Mouse (Mus musculus) midbrain, embryonic 16.5 days (tissue): Measurements from ENCODE around the gene Cnn2. TPM values are rescaled to one million over a fixed set of nuclear protein-coding genes. Genes with fewer than 3 reads are reported as not detected.

ENCODE experiments used
- ATAC-seq: fragments of 200-750 bp; cut with Nextera tagmentation; 2 replicates; pipeline ENCODE4 v1.8.0; 2017; ENCODE audit warnings: moderate TSS enrichment
- H3K27ac ChIP-seq: fragments of 300-500 bp; sonication (generic); 2 replicates; pipeline ENCODE4 v1.5.1; 2014; ENCODE audit warnings: mild to moderate bottlenecking, low read length, mixed read lengths
- H3K27me3 ChIP-seq: fragments of 300-500 bp; sonication (generic); 2 replicates; pipeline ENCODE4 v1.6.1; 2014; ENCODE audit warnings: low read depth, low read length, mixed read lengths; ENCODE audit not compliant: control insufficient read depth, insufficient read depth
- H3K36me3 ChIP-seq: fragments of 300-500 bp; sonication (generic); 2 replicates; pipeline ENCODE4 v1.6.1; 2014; ENCODE audit warnings: mild to moderate bottlenecking, low read length, moderate library complexity, mixed read lengths; ENCODE audit not compliant: control insufficient read depth, insufficient read depth
- H3K4me1 ChIP-seq: fragments of 300-500 bp; sonication (generic); 2 replicates; pipeline ENCODE4 v1.6.1; 2014; ENCODE audit warnings: mild to moderate bottlenecking, low read length, mixed read lengths; ENCODE audit not compliant: control insufficient read depth, insufficient read depth
- H3K4me2 ChIP-seq: fragments of 300-500 bp; sonication (generic); 2 replicates; pipeline ENCODE4 v1.6.1; 2014; ENCODE audit warnings: mild to moderate bottlenecking, low read length, mixed read lengths
- H3K4me3 ChIP-seq: fragments of 300-500 bp; sonication (generic); 2 replicates; pipeline ENCODE4 v1.5.1; 2014; ENCODE audit warnings: low read depth, mild to moderate bottlenecking, low read length, moderate library complexity, mixed read lengths
- H3K9ac ChIP-seq: fragments of 300-500 bp; sonication (generic); 2 replicates; pipeline ENCODE4 v1.6.1; 2014; ENCODE audit warnings: low read depth, low read length, mixed read lengths
- H3K9me3 ChIP-seq: fragments of 300-500 bp; sonication (generic); replicated peaks from 2 replicates; pipeline ENCODE4 v1.6.1; 2014; ENCODE audit warnings: mild to moderate bottlenecking, low read length, mixed read lengths; ENCODE audit not compliant: control insufficient read depth, poor library complexity, severe bottlenecking
- WGBS: fragments of 180-500 bp; shearing (Covaris S2); extraction: QIAGEN DNeasy Blood & Tissue Kit; methylation state at CpG from one replicate; pipeline ENCODE4 v1.1.7; 2014; 5-methylcytosine and 5-hydroxymethylcytosine counted together
- polyA plus RNA-seq: library from polyadenylated mRNA; unstranded; fragments of >200 nt; fragmentation: Nextera tagmentation; extraction: Ambion mirVana; gene quantifications from 2 replicates; pipeline ENCODE4 v1.2.1, GENCODE M21; 2015

Cnn2 gene
- polyA plus RNA-seq, 1 experiment from 2014 or later: 25.7 TPM

DNA sequence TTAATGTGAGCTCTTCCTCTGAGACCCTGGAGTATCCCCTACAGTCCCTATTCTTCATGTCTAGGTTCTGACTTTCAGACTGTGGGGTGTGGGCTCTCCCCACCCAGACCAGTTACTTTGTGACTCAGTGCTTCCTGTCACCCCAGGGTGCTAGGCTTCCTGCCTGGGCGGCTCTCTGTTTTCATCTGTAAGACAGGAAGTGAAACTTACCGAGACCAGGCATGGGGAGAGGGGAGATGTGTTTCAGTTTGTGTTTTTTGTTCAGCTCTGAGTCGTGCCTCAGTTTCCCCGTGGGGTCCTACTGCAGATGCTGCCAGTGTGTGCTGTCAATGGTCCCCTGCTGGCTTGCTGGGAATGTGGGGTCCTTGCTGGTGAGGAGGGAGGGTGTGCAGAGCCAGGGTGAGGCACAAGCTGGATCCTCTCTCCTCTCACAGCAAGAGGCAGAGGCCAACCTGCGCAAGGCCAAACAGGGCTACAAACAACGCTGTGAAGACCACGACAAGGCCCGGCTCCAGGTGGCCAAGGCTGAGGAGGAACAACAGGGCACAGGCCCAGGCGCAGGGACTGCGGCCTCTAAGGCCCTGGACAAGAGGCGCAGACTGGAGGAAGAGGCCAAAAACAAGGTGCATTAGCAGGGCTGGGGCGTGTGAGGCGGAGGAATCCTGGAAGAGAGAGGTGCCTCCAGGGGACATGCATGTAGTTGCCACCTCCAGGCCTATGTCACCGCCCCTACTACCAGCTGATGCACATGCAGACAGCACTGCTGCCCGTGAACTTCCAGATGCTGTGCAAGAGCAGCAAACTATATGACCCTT lies 36.1 kb downstream of the Cnn2 start:
- 79% methylated on average over 15 of the region's 15 CpGs for WGBS
- Histone ChIP-seq H3K9me3 (no peaks in the 10 kb centered on the region), H3K27ac (no peak overlapping the region), H3K4me2 (no peak overlapping the region), H3K4me3 (no peak overlapping the region), H3K9ac (no peak overlapping the region), H3K27me3 (peaks cover 6% of the 10 kb centered on the region), H3K36me3 (no peaks in the 10 kb centered on the region), H3K4me1 (no peaks in the 10 kb centered on the region)
- ATAC-seq: no peak

DNA sequence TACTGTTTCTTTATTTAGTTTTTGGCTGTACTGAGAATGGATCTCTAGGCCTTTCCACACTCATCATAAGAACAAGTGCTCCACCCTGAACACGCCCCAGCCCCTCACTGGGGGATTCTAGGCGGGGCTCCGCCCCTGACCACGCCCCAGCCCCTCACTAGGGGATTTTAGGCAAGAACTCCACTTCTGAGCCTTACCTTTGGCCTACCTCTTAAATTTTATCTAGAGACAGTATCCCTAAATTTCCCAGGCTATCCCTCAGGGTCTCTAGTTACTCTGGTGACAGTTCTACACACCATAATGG lies 36.6 kb downstream of the Cnn2 start:
- no peak for ATAC-seq
- WGBS: 55% methylated on average over 4 of the region's 4 CpGs
- no peak overlapping the region for H3K4me3 ChIP-seq

DNA sequence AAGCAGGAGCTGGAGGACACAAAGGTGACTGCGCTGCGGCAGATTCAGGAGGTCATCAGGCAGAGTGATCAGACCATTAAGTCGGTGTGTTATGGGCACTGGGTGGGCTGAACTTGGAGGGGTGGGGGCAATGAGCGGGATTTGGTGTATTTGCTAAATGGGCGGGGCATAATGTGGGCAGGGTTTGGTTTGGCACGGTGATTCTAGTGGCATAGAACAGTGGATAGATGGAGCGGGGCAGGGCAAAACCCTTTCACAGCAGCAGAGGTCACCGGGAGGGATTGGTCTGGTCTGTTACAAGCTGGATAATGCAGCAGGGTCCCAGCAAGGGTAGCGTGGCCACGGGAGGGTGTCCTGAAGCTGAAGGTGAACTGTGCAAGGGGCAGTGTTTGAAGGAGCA lies 37.1 kb downstream of the Cnn2 start:
- Histone ChIP-seq H3K27ac (no peak overlapping the region), H3K36me3 (no peaks in the 10 kb centered on the region), H3K4me3 (no peak overlapping the region), H3K9me3 (no peaks in the 10 kb centered on the region), H3K4me1 (no peaks in the 10 kb centered on the region), H3K27me3 (no peaks in the 10 kb centered on the region; the same call in 1 of the 2 replicates), H3K4me2 (no peak overlapping the region), H3K9ac (no peak overlapping the region)
- no peak for ATAC-seq
- WGBS: 78% methylated on average over 10 of the region's 10 CpGs

More for the DNA sequence above, 36.6 kb downstream of the Cnn2 start:
- Histone ChIP-seq H3K4me2 (no peak overlapping the region), H3K27me3 (peaks cover under 1% of the 10 kb centered on the region), H3K9me3 (no peaks in the 10 kb centered on the region), H3K36me3 (no peaks in the 10 kb centered on the region), H3K27ac (no peak overlapping the region), H3K9ac (no peak overlapping the region), H3K4me1 (no peaks in the 10 kb centered on the region)

DNA sequence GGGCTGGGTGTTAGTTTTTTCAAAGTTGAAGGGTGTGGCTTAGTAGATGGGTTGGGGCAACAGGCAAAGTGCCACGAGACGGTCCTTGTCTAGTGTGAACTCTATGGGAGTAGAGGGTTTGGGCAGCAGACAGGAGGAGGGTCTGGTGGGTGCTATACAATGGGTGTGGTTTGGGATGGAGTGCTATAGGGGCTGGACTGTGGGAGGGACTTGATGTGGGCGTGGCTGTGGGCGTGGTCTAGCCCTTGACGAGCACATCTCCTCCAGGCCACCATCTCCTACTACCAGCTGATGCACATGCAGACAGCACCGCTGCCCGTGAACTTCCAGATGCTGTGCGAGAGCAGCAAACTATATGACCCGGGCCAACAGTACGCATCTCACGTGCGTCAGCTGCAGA lies 37.5 kb downstream of the Cnn2 start:
- Histone ChIP-seq H3K27me3 (no peaks in the 10 kb centered on the region), H3K36me3 (no peaks in the 10 kb centered on the region), H3K4me3 (no peak overlapping the region), H3K27ac (no peak overlapping the region), H3K4me1 (no peaks in the 10 kb centered on the region), H3K4me2 (no peak overlapping the region), H3K9ac (no peak overlapping the region), H3K9me3 (no peaks in the 10 kb centered on the region)
- no peak for ATAC-seq
- 65% methylated on average over 12 of the region's 12 CpGs for WGBS

DNA sequence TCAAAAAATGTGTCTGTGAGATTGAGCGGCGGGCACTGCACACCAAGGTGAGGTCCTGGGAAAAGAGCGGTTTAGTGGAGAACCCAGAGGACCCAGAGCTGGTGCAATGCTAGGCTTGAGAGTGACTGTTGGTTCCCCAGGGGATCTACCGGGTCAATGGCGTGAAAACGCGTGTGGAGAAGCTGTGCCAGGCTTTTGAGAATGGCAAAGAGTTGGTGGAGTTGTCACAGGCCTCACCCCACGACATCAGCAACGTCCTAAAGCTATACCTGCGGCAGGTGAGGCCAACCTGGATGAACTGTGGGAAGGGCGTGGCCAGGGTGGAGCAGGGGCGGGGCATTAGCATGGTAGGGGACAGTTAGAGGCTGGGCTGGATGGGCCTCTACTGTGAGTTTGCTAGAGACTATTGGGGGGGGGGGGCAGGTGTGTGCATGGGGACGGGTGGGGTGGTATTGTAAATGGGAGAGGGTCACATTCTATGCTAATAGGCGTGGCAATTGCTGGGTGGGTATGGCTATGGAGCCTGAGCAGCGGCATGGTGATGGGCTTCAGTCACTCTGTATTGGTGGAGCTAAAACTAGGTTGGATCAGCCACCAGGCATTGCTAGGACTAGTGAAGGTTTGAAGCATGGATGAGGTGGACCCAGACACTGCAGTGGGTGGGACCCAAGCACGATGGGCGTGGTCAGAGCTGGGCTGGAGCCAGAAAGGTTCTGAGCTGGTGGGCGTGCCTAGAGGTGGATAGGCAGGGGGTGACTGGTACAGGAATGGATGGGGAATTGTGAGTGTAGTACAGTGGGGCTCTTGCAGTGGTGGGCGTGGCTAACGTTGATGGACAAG lies 39.5 kb downstream of the Cnn2 start:
- no peak for ATAC-seq

DNA sequence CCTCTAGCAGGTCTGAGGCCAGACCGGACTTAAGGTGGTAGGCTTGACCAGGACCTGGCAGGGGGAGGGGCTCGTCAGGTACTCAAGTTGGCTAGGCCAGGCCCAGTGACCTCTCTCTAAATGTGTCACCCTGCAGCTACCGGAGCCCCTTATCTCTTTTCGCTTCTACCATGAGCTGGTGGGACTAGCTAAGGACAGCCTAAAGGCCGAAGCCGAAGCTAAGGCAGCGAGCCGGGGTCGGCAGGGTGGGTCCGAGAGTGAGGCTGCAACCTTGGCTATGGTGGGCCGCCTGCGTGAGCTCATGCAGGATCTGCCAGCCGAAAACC lies 40.1 kb downstream of the Cnn2 start:
- H3K27me3 ChIP-seq: no peaks in the 10 kb centered on the region
- no peaks in the 10 kb centered on the region for H3K9me3 ChIP-seq
- H3K36me3 ChIP-seq: no peaks in the 10 kb centered on the region
- no peaks in the 10 kb centered on the region for H3K4me1 ChIP-seq
- no peak overlapping the region for H3K4me3 ChIP-seq
- H3K9ac ChIP-seq: no peak overlapping the region
- no peak for ATAC-seq
- H3K4me2 ChIP-seq: no peak overlapping the region
- no peak overlapping the region for H3K27ac ChIP-seq
- 94% methylated on average over 13 of the region's 13 CpGs for WGBS

More for the DNA sequence above, 39.5 kb downstream of the Cnn2 start:
- Histone ChIP-seq H3K36me3 (no peaks in the 10 kb centered on the region), H3K4me1 (no peaks in the 10 kb centered on the region), H3K4me2 (no peak overlapping the region), H3K27me3 (no peaks in the 10 kb centered on the region), H3K9me3 (no peaks in the 10 kb centered on the region), H3K4me3 (no peak overlapping the region), H3K27ac (no peak overlapping the region), H3K9ac (no peak overlapping the region)
- 78% methylated on average over 20 of the region's 20 CpGs for WGBS

DNA sequence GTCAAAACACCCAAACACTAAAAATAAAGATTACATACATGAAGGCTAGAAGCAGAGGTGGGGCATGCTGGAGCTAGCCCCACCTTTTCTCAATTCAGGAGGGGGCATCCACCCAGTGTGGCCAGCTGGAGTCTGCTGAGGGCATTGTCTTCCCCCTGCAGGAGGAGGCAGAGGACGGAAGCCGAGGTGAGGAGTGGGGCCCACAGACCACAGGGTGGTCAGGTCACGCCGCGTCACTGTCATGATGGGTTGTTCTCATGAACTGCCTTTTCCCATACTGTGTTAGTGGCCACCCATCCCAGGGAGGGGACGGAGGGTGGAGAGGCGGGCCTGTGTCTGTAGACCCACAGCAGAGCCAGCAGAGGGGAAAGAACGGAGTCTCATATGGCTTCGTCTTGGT lies 41.8 kb downstream of the Cnn2 start:
- ATAC-seq: no peak
- no peaks in the 10 kb centered on the region for H3K27me3 ChIP-seq
- WGBS: 82% methylated on average over 9 of the region's 9 CpGs

DNA sequence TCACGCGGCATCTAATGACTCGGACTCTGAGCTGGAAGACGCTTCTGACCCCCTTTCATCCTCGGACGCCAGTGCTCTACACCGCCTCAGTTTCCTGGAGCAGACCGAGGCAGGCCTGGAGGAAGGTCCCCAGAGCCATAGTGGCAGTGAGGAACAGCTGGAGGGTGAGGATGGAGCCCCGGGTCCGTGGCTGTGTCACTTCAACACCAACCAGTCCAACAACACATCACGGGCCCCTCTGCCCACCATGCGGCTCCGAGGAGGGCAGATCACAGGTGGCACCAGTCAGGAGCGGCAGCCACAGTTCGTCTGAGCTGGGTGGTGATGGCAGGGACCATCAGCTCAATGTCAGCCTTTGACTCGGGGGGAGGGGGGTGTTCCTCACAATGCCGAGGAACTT lies 42.4 kb downstream of the Cnn2 start:
- 92% methylated on average over 17 of the region's 17 CpGs for WGBS
- Histone ChIP-seq H3K4me2 (no peak overlapping the region), H3K9ac (no peak overlapping the region)

More for the DNA sequence above, 41.8 kb downstream of the Cnn2 start:
- Histone ChIP-seq H3K9me3 (no peaks in the 10 kb centered on the region), H3K9ac (no peak overlapping the region), H3K4me1 (no peaks in the 10 kb centered on the region), H3K36me3 (peaks cover 2% of the 10 kb centered on the region; the same call in 1 of the 2 replicates), H3K4me2 (no peak overlapping the region), H3K27ac (no peak overlapping the region), H3K4me3 (no peak overlapping the region)

DNA sequence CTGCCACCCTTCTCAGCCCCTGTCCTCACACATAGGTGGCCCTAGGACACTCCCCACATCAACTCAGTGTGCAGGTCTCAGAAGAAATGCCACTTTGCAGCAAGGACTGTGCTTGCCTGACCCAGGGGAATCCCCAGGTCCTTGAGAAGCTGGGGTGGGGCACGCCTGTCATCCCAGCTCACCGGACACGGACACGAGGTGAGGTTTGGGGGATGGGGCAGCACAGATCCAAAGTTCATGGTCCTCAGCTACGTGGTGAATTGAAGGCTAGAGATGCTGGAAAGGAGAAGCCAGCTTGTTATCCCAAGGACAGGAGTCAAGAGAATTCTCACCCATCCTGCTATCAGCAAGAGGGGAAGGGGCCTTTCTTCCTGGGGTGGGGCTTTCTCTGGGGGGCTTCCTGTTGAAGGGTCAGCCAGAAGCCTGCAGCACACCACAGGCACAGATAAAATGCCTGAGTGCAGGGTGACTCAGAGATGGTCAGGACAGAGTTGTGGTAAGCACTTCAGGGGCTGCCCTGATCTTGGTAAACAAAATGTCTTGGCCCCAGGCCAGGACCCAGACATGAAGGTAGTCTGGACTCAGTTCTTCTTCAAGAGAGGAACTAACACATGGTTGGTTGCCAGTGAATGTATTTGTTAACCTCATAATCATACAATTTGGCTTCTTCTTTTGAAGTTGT lies 44.6 kb downstream of the Cnn2 start:
- Histone ChIP-seq H3K9me3 (no peaks in the 10 kb centered on the region), H3K9ac (no peak overlapping the region), H3K27me3 (no peaks in the 10 kb centered on the region), H3K4me2 (no peak overlapping the region), H3K4me3 (no peak overlapping the region), H3K36me3 (peaks cover 23% of the 10 kb centered on the region), H3K27ac (no peak overlapping the region), H3K4me1 (peaks cover 5% of the 10 kb centered on the region)
- ATAC-seq: no peak
- WGBS: 72% methylated on average over 5 of the region's 5 CpGs

More for the DNA sequence above, 42.4 kb downstream of the Cnn2 start:
- Histone ChIP-seq H3K27me3 (no peaks in the 10 kb centered on the region), H3K27ac (no peak overlapping the region), H3K9me3 (no peaks in the 10 kb centered on the region), H3K4me3 (no peak overlapping the region), H3K36me3 (peaks cover 7% of the 10 kb centered on the region), H3K4me1 (no peaks in the 10 kb centered on the region)
- no peak for ATAC-seq
